Mouse (Mus musculus) stomach, postnatal 0 days (tissue): Measurements from ENCODE around the gene Dnhd1.

Experiments
- CTCF ChIP-seq: IDR thresholded peaks from 2 replicates; pipeline ENCODE4 v1.5.1; 2016; ENCODE audit warnings: antibody characterized with exemption, low read depth, mild to moderate bottlenecking, moderate library complexity
- EP300 ChIP-seq: optimal IDR thresholded peaks from 2 replicates; pipeline ENCODE3; 2016; ENCODE audit warnings: antibody characterized with exemption

DNA sequence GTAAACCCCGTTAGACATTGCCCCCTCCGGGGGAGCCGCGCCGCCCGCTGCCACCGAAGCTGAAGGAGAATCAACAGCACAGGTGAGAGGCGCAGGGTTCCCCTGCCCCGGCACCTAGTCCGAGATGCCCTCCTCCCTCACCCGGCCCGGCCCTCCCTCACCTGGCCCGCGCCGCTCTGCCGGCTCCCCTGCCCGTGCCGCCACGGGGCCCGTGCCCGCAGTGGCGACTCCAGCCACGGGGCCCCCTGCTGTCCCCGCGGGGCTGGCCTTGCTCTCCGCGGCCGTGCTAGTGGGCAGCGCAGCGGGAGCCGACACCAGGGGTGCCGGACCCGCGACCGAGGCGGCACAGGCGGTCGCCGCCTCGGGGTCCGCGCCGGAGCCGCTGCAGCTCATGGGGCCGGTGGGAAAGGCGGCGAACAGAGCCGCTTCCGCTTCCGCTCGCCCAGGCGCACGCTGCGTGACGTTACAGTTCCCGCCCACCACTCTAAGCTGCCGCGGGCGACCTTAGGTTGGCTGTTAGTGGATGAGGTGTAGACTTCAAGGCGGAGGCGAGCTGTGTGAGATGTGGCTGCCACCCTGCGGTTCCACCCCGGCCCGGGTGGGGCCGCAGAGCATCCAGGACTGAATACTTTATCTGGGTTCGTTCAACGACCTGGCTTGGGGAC, 93.4 kb downstream of the Dnhd1 start, which contains the start of gene Taf10:
- peak; percentile 63 for TF ChIP-seq CTCF
- TF ChIP-seq EP300: no peak
